Mouse (Mus musculus) cortical plate, adult 2 months (tissue): ENCODE results near the gene Hook2.

Experiments
- CTCF ChIP-seq: fragments of 200-500 bp; IDR thresholded peaks from 2 replicates; pipeline ENCODE4 v1.5.1; 2011; ENCODE audit warnings: mild to moderate bottlenecking, control low read depth, low read length; ENCODE audit not compliant: insufficient read depth; ENCODE audit errors: extremely low read depth
- POLR2A ChIP-seq: fragments of 200-500 bp; IDR thresholded peaks from 2 replicates; pipeline ENCODE4 v1.6.1; 2011; ENCODE audit warnings: mild to moderate bottlenecking, low read length, control low read depth; ENCODE audit not compliant: insufficient read depth; ENCODE audit errors: extremely low read depth

DNA sequence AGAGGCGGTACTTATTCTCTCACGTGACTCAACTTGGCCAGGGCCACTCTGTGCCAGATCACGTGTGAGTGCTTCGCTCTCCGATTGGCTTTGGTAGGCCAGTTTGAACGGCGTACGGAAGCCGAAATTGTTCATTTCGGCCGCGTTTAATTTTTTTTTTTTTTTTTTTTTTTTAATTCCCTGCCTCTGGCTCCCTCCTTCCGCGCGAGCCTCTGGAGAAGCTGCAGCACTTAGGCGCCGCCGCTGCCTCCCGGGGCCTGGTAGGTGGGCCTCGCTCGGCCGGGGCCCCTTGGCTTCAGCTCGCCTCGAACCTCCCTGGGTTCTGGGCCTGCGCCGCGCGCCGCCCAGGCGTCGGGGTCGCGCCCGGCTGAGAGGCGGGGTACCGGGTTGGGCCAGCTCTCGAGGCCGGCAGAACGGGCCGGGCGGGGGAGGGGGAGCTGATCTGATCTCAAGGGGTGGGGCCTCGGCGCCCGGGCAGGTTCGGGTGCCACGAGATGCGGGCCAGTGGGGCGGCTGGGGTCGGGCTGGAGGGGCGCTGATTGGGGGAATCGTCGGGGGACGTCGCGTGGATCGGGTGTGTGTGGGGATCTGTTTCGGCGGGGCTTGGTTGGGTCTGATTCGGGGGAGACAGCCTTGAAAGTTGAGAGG, 46.4 kb downstream of the Hook2 start, which contains the start of gene Tnpo2:
- no peak for TF ChIP-seq CTCF
- TF ChIP-seq POLR2A = peak; percentile 54; the same call in 1 of the 2 replicates
